Mouse (Mus musculus) cerebellum, adult 2 months (tissue): ENCODE measurements around the gene Foxj1.

Source experiments
- CTCF ChIP-seq: fragments of 200-500 bp; IDR thresholded peaks from 2 replicates; pipeline ENCODE4 v1.5.1; 2011; ENCODE audit warnings: low read depth, mild to moderate bottlenecking, control low read depth, low read length, moderate library complexity, borderline replicate concordance; ENCODE audit not compliant: insufficient read depth
- POLR2A ChIP-seq: fragments of 200-500 bp; IDR thresholded peaks from 2 replicates; pipeline ENCODE4 v1.6.1; 2011; ENCODE audit warnings: low read length, control low read depth, borderline replicate concordance; ENCODE audit not compliant: insufficient read depth

DNA sequence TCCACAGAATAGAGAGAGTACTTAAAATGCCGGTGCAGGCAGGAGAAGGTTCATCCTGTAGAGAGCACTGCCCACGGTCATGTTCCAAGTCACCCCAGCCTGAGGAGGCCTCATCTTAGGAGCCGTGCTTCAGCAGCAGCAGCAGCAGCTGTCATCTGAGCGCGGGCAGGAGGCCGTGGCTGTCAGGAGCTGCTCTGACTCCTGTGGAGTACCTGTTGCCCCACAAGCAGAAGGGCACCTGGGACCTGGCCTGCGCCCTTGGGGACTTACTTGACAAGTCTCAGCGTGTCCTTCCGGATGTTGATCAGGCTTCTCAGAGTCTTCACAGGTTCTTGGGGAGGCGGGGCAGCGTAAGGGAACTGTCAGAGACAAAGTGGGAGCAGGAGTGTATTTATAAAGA lies 26.8 kb upstream of the Foxj1 start:
- no peak for TF ChIP-seq CTCF
- TF ChIP-seq POLR2A: no peak
